Mouse (Mus musculus) layer of hippocampus, postnatal 36 days (tissue): Measurements from ENCODE around the gene Apobec4. TPM values are rescaled to one million over a fixed set of nuclear protein-coding genes. Genes with fewer than 3 reads are reported as not detected.
"Not testable (repeated sequence)": the region's sequence is repeated elsewhere in the genome, so short reads cannot be mapped to it uniquely, and the experiment has no call there.

ENCODE experiments used
- DNase-seq, 2 experiments: peaks; one replicate each; pipeline ENCODE4 v3.0.0; 2022
- total RNA-seq, 2 experiments: library from RNA; stranded (reverse); gene quantifications; 2 replicates each; pipeline ENCODE4 v1.2.3; 2021

The Apobec4 gene
- total RNA-seq, 2 experiments from 2014 or later = not detected

DNA sequence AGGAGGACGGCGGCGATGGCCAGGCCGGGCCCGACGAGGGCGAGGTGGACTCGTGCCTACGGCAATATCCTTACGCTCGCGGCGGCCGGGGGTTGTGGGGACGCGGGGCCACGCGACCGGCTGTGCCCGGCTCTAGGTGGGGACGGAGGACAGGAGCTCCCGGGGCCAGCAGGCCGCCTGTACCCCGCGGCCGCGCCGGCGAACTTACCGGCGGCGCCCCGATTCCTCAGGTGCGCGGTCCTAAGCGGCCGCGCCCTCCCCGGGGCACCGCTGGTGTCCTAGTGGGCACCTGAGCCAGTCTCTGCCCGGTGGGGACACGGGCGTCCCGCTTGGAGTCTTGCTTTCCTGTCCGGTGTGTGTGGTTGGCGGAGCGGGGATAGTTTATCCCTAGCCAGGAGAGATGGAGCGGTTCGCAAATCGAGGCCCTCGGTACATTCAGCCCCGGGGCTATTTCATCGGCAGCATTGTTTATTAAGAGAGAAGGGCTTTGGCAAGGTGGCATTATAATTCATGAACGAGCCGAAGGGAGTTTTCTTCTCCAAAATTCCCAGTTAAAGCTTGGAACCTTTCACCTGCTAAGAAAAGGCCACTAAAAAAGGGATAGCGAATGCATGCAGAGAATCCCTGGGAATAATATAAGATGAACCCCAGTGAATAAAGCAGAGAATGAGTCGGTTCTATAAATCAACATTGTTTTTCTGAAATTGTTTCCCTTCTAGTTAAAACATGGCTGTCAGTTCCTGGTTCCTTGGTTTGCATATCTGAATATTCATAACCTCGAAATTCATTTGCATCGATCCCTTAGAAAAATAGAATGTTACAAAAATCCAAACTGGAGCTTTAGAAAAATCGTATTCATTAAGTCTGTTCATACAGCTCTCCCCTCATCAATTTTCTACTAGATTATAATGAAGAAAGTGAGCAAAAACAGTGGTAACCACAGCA lies 16.7 kb downstream of the Apobec4 start:
- DNase-seq = no peak

DNA sequence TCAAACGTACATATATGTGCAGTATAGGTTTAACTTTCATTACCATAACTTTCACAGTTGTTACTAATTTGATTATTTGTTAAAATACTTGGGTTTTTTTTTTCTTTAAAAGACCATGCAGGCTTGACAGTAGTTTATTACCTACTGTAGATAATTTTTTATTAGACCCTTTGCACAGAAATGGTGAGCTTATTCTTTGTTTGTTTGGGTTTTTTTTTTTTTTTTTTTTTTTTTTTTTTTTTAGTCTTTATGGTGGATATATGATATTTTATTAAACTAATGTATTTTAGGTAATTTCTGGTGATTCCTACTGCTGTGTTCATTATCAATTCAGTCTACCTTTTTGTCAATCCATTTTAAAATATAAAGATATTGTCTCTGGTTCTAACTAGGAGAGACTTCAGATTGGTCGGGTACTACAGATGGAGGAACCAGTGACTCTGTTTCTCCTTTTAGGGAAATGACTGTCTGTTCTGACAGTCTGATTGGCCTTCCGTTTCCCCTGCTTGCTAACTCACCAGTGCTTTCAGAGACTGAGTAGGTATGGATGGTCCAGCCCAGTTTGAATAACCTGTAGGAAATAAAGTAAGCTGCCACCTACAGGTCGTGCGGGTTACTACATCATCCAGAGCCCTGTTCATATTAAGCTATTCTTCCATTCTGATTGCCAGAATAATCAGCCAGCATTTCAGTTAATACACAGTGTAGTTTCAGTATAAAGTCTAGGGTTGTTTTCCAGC lies 17.6 kb downstream of the Apobec4 start:
- peak; percentile 80 to 86 for DNase-seq

DNA sequence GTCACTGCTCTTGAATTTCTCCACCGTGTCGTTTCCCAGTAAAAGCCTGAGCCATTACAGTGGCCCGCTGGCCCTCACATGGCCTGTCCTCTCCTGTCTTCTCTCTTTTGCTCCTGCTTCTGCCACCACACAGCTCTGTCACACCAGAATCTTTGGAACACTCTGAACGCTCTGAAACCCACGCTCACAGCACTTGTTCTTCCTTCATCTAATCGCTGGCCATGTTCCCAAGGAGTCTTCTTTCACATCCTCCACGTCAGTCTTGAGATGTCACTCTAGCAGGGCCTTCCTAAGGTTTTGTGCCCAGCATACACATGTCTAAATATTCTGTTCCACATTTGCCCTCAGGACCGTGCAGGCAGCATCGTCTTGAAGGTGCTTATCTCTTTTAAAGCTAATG lies 20.7 kb downstream of the Apobec4 start:
- DNase-seq = peak; percentile 33 to 40

DNA sequence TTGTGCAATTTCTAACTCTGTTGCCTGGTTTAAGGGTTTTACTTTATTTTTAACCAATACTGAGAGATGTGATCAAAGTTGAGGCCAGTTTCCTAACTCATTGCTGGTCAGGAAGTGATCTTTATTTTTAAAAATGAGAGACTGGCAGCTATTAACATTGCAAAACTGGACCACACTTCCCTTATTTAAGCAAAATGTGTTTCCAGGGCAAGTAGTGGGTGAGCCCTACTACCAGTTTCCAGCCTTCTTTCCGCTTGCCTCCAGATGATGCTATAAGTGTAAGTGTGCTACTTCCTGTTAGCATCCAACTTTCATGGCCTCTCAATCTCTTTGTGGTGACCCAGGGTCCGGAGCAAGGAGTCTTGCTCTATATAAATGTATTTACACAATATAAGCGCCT lies 24.2 kb downstream of the Apobec4 start:
- DNase-seq = not testable (repeated sequence)

DNA sequence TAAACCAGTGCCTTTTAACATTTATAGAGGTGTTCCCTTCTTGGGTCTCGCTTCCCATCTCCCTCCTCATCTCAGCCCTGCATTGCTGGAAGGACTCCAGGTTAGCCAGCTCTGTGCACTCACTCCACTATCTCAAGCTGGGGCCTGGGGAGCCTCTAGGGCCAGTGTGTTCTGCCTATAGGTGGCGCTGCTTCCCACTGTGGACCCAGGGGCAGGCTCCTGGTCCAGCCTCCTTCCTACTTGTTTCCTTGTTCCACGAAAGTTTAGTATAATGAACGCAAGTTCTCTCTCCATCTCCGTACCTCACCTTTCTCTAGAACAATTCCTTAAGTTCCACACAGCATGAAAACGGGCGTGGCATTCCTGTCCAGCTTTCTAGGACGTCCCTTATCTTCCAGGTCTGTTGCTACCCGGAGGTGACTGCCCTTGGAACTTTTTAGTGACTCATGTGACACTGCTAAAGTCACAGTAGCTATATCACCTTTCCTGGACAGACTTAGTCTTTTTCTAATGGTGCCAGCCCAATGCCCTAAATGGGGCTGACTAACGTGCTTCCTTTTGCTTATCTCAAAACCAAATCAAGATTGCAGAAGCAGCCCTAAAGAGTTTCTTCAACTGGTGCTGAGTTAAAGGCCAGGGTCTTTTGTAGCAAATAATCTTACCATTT lies 28.9 kb downstream of the Apobec4 start:
- DNase-seq = peak; percentile 65 to 72

DNA sequence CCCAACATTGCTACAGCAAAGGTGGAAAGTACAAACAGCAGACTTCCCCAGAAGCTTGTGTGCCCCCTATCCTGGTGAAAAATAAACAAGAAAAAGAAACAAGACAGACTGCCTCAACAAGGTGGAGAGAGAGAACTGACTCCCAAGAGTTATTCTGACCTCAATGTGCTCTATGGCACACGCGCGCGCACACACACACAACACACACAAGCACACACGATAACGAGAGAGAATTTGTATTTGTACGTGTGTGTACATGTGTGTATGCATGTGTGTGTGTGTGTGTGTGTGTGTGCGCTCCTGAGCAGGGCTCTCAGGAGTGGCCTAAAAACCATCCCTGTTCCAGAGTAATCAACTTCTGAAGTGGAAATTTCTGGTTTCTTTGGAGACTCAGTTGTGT lies 34.3 kb downstream of the Apobec4 start:
- DNase-seq = no peak

DNA sequence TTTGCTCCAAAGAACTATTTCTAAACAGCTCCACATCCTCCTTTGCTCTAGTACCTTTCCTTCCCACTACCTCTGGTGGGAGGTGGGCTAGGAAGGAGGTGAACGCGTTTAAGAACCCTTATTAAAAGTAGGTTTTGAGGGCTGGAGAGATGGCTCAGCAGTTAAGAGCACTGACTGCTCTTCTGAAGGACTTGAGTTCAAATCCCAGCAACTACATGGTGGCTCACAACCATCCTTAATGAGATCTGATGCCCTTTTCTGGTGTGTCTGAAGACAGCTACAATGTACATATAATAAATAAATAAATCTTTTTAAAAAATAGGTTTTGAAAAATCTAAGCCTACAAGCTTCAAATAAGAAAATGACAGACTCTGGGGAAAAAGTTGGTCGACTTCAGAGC lies 35.1 kb downstream of the Apobec4 start:
- not testable (repeated sequence) for DNase-seq

DNA sequence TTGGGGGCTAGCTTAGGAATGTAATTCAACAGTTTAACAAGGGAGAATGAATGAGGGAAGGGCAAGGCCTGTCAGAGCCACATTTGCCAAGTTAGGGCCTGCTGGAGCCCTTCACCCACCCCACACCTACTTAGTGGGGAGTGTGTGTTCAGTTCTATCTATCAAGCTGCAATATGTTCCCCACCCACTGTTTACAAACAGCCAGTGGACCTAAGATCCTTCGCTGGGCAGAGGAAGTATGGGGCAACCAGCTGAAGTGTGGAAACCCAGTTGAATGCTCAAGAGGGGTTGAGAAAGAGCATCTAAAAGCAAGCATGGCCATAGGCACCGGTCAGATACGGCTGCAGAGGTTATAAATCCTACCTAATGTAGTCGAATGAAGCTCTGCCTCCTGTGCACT lies 36.6 kb downstream of the Apobec4 start:
- no peak for DNase-seq

DNA sequence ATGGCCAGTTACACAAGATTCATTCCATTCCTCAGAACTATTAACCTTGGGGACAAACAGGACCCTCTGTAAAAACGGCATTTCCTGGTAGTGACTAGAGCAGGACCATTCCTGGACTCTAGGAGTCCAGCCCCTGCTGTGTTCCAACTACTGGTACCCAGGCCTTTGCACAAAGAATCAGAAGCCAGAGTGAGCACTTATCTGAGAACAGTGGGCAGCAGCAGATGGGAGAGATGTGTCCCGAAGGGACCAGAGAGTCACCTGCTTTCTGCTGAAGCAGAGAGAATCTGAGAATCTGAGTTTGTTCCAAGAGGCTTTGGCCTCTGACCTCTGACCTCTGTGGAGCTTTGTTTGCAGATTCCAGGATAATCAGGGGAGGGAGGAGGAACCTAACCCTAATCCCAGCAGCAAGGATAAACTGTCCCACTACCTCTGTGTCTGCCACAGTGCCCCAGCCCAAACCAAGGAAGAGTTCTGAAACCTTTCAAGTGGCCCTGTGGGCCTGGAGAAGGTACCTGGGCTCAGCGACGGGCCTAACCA lies 37.8 kb downstream of the Apobec4 start:
- DNase-seq = no peak

DNA sequence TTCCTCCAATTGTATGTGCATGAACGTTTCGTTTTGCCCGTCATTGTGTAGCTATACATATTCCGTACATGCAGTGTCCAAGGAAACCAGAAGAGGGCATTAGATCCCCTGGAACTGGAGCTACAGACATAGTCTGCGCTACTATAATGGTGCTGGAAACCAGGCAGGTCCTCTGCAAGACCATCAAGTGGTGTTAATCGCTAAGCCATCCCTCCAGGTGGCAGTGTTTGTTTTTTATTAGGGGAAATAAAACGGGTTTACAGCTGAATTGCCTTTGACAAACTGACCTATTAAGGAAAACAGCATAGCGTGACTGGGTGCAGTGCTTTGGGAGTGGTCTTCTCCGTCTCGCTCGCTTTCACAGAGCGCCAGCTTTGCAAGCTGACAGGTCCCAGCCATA lies 39.9 kb downstream of the Apobec4 start:
- DNase-seq = no peak

DNA sequence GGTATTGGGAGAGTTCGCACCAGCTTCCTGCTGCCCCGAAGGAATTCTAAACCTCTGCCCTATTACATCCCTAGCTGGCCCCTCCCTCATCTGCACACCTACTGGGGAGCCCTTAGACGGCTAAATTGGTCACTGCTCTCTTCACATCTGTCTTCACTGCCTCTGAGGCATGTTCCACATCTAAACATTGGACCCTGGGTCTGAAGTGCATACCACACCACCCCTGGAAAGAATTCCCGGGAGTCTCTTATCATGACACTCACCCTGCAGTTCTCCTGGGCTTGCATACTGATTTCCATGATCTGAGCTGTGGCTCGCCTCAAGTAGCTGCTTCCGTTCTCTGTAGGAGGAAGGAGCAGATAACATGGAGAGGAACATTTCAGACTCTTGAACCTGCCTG lies 40.5 kb downstream of the Apobec4 start:
- no peak for DNase-seq

DNA sequence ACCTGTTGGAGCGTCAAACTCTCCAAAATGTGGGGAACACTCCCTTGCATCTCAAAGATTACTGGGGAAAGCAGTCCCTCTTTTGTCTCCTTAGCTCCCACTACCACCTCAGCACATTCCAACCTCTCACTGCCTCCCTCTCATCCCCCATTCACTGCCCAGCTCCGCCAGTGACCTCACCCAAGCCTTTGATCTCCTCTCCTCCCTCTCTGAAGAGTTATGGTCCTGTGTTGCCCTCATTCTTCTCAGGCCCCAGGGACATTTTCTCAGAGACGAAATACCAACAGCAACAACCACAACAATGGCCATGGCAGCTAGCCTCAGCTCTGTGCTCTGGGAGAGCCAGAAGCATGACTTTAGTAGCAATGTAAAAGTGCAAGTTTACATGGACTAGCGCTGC lies 40.9 kb downstream of the Apobec4 start:
- no peak for DNase-seq

DNA sequence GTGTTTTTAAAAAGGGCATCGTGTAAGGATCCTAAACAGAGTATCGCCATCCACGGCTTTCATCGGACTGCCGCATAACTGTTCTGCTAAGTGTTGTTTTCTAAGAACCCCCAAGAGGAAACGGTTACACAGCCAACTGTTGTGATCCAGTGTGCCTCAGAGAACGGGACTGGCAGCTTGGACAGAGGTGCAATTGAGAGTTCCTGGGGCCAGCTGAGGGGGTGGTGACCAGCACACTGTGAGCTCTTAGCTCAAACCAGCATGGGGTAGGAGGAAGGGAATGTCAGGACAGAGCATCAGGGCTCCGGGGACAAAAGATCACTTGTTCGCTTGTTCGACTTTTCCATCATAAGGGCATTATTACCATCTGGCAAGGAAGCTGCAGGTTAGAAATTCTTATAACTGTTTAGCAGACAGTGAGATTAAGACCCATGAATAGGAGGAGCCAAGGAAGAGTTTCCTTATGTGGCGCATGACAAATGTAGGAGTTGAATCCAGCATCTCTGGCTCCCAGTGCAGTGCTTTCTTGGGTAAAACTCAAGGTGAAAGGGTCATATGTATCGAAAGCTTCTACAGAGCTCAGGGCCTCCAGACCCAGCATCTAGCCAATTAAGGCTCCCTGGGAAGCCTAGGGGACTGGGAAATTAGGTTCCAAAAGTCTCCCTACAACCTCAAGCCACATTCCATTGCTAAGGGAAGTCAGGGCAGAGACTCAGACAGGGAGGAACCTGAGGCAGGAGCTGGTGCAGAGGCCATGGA lies 42.6 kb downstream of the Apobec4 start:
- DNase-seq = peak; percentile 27 to 45

DNA sequence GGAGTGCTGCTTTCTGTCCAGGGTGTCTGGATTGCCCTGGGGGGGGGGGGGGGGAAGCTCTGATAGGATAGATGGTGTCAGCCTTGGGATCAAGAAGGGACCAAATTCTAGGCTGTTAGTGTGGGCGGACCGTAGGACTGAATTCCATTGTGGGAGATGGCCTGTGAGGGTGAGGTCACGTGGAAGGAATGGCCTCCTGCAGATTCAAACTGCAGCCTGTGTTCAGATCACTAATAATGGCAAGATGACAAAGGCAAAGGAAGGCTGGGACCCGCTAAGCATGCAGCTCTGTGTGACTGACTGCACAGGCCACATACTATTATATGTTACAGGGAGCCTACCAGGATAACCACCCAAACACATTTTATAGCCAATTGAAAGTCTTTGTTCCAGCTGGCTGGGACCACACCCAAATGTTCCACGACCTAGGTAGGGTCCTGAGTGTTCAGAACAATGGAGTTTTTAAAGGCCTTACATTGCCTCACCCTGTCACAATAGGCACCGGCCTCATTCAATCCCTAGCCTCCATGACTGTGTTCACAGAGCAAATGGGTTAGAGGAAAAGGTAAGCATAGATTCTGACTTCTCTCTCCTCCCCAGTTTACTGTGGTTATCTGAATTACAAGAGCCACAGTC lies 43.3 kb downstream of the Apobec4 start:
- no peak for DNase-seq

DNA sequence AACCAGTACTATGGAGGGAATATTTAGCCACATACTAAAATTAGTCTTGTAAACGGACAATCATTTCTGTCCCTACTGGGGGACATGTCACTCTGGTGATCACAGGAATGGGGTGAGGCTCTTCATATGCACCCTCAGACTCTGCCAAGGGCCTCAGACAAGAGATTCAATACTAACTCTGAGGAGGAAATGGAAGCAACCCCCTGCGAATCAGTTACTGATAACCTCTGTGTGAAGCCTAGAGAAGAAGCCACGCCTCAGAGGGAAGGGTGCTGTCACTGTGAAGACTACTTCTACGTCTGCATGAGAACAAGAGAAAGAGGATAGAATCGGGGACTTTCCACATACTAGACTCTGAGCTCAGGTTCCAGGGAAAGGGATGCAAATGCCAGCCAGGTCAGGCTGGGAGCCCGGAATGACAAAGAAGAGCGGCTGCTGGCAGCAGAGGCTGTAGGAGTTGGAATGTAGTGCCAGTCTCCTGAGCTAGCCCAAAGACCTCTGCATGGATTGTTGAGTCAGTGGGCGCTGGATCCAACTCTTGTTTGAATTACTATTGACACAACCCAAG lies 45.4 kb downstream of the Apobec4 start:
- no peak for DNase-seq

DNA sequence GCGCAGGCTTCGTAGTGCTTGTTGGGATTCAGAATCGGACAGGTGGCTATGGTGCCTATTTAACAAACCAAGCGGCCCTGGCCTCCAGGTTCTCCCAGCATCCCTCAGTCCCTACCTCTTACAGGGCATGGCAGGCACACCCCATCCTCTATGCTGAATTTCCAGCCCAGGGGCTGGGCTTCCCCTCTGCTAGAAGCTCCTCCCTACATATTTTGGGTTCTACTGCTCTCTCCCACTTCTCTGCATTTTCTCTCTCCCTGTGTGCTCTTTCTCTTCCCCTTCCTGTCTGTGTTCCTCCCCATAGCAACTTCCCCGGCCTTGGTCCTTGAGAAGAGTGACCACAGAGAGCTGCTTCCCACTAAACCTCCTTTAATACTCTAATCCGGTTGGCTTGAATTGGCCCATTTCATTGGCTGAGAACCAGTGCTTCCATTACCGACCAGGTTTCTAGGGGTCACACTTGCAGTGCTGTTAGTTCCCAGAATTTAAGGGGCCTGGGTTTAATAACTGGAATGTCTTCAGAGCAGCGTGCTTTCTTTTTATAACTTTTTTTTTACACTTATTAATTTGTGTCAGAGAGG lies 46.4 kb downstream of the Apobec4 start:
- no peak for DNase-seq

DNA sequence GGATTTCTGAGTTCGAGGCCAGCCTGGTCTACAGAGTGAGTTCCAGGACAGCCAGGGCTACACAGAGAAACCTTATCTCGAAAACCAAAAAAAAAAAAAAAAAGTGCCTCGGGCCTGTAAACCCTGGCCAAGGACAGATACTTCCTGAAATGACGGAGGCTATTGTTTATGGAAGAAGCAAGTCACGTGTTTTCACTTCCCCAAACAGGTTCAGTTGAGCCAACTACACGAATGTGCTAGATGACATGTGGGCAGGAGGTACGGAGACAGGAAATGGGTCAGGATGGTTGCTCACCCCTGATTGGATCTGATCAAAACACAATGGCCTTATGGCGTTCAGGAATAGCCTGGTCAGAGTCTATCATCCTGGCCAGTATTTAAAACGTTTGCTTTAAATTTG lies 47.8 kb downstream of the Apobec4 start:
- no peak for DNase-seq

DNA sequence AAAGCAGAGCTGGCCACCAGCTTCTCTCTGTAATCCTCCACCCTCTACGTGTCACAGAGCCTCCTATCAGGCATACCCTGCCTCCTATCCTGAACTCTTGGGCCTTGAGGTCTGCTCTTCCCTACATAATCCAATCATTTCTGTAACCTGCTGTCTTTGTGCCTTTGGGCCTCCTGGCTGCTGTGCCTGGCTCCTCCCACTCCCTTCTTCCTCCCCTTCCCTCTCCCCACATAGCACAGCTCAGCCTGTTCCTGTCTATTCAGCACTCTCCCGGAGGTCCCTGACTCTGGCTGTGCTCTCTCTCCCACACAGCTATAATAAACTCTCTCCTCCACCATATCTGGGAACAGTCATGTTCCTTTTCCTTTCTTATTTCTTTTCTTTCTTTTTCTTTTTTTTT lies 49.5 kb downstream of the Apobec4 start, which contains the start of gene Ncf2:
Gene Ncf2, plus strand, starts transcription at position 298 of the 400 bp plus-strand sequence.
- no peak for DNase-seq

DNA sequence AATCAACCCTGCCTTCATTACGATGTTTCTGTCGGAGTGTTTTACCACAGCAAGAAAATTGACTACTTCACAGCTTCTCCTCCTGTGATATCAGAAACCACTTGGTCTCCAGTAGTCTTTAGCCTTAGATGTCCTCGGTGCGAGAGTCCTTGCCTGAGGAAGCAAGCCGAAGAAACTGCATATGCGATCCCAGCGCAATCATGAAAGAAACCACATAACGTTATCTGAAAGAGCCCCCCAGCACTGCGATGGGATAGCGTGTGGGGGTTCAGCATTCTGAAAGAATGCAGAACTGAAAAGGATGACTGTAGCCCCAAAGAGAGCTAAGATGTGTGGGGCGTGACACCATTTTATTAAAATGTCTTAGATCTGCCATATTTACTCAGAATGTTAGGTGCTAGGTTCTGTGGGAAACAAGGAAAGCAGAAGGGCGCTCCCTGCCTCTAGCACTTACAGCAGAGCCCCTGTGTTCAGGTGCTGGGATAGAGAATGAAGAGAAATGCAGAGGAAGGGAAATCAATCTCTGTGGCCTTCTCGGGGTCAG lies 50.4 kb downstream of the Apobec4 start:
- DNase-seq = no peak

DNA sequence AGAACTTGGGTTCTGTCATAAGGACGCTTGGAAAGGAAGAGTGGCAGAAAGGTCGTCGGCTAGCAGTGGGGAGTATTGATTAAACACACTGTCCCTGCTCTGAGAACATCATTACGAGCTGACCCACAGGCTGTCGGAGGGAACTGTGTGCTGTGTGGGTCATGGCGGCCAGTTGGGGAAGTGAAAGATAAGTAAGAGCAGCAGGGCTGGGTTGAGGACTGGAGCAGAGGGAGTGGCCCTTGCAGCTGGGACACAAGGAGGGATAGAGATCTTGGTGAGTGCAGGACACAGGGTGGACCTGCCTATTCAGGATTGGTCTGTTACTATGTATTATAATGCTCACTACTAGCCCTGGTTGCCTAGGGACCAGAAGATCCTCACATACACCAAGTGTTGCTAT lies 54.6 kb downstream of the Apobec4 start:
- DNase-seq = no peak
